Mouse (Mus musculus): ENCODE data around the gene Col5a1.

DNA sequence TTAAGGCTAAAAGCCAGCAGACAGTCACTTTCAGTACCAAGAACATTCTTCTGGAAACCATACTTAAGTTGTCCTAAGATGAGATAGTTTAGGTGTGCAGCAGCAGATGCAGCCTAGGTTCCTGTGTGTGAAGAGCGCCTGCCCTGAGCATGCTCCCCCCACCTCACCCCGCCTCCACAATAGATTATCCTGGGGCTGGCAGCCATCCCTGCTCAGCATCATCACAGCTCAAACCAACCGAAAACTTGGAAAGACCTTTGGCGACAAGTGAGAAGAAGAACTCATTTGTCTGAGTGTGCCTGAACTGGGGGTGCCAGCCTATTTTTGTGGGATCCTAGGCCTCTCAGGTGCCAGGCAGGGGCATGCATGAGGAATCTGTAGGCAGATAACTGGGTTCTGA lies 139.6 kb downstream of the Col5a1 start:
- no peak for TF ChIP-seq CTCF (IDR thresholded peaks at IDR 0.05)
- no peak for TF ChIP-seq POLR2A (IDR thresholded peaks at IDR 0.05; ENCODE audit: insufficient read depth, low read depth, low read length)

All from heart, adult 2 months (tissue).